Mouse (Mus musculus): ENCODE data around the gene Olfr411. TPM values are rescaled to one million over a fixed set of nuclear protein-coding genes. Genes with fewer than 3 reads are reported as not detected.

The Olfr411 gene
- polyA plus RNA-seq, 1 experiment from 2014 or later, result not detected

DNA sequence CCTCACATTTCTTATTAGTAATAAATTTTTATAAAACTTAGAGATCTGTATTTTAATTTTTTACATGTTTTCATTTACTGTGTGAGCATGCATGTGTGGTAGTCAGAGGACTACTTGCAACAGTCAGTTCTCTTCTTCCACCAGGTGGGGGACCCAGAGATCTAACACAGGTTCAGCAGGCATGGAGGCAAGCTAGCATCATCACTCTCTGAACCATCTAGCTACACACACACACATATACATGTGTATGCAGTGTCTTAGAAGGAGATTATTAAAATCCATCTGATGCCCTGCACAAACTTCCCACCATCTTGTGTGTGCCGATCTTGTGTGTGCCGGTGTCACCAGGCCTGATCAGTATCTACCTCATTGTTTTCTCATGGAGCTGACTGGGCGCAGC is 24.4 kb upstream of the Olfr411 start:
- 85% methylated on average over 3 of the region's 3 CpGs for WGBS
- H3K4me2 ChIP-seq (ENCODE audit: low read length), result no peak overlapping the region

DNA sequence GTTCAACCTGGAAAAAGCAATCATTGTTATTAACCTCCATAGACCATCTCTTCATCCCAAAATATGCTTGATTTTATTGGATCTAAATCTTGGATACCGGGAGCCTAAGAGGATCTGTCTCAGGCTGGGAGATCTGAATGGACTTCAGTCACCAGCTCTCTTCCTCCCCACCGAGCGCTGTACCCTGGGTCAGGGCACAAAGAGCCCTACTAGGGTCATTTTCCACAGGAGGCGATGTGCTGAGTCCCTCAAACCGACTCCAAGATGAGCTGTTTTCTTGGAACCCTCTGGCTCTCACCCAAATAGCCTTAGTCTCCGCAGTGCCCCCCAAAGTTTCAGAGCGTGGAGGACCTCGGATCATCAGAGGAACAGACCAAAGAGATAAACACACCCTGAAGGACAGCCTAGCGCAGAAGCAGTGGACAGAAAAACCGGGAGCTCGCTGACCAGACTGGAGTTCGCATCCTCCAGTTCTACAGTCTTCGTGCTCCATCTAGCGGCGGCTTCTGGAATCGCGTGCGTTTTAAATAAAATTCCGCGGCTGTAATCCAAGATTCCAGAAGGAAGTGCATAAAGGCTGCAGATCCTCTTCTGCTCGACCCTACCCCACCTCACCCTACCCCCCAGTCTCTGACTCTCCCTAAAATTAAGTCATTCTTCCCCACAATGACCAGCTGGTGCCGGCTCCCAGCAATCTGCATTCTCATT is 19.1 kb upstream of the Olfr411 start:
- peak; percentile 64; the same call in 1 of the 2 replicates for ATAC-seq
- H3K27ac ChIP-seq (ENCODE audit: low read length), result no peak overlapping the region
- 10% methylated on average over 22 of the region's 22 CpGs for WGBS
- no peaks in the 10 kb centered on the region for H3K36me3 ChIP-seq (ENCODE audit: control insufficient read depth, insufficient read depth, low read length)
- H3K4me3 ChIP-seq (ENCODE audit: low read depth, low read length), result no peak overlapping the region
- peaks cover 4% of the 10 kb centered on the region for H3K27me3 ChIP-seq (ENCODE audit: control insufficient read depth, insufficient read depth, low read depth, low read length)
- peak overlapping the region; percentile 14; the same call in 1 of the 2 replicates for H3K4me2 ChIP-seq (ENCODE audit: low read length)
- H3K9ac ChIP-seq (ENCODE audit: low read depth, low read length), result no peak overlapping the region
- H3K4me1 ChIP-seq (ENCODE audit: control insufficient read depth, insufficient read depth, low read length), result no peaks in the 10 kb centered on the region
- no peaks in the 10 kb centered on the region for H3K9me3 ChIP-seq (replicated peaks; ENCODE audit: control insufficient read depth, low read length, poor library complexity, severe bottlenecking)

More for the DNA sequence above, 24.4 kb upstream of the Olfr411 start:
- Histone ChIP-seq H3K36me3 (ENCODE audit: control insufficient read depth, insufficient read depth, low read length) (no peaks in the 10 kb centered on the region), H3K4me1 (ENCODE audit: control insufficient read depth, insufficient read depth, low read length) (no peaks in the 10 kb centered on the region), H3K9ac (ENCODE audit: low read depth, low read length) (no peak overlapping the region), H3K9me3 (replicated peaks; ENCODE audit: control insufficient read depth, low read length, poor library complexity, severe bottlenecking) (no peaks in the 10 kb centered on the region), H3K27ac (ENCODE audit: low read length) (no peak overlapping the region), H3K27me3 (ENCODE audit: control insufficient read depth, insufficient read depth, low read depth, low read length) (no peaks in the 10 kb centered on the region), H3K4me3 (ENCODE audit: low read depth, low read length) (no peak overlapping the region)
- peak; percentile 89 for ATAC-seq

DNA sequence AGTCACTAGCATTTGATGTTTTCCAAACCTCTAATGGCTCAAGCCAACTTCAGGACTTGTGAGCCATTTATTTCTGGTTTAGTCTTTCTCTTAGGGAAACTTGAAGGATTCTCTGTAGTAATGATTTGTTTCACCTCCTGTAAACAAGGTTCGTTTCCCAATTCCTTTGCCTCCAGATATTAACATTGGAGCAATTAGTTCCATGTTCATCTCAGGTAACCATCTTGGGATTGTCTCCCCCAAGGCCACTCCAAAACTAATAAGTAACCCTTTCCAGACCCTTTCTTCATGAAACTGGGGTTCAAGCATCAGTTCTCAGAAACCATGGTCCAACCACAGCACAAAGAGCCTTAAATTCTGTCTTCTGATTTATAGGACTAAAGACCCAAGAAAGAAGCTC is 9.3 kb upstream of the Olfr411 start, which contains the start of gene Olfr412:
Gene Olfr412, plus strand, starts transcription at position 301 of the 400 bp plus-strand sequence.
- Histone ChIP-seq H3K27me3 (ENCODE audit: control insufficient read depth, insufficient read depth, low read depth, low read length) (no peaks in the 10 kb centered on the region), H3K27ac (ENCODE audit: low read length) (no peak within 1 kb of the TSS), H3K4me1 (ENCODE audit: control insufficient read depth, insufficient read depth, low read length) (no peaks in the 10 kb centered on the region), H3K36me3 (ENCODE audit: control insufficient read depth, insufficient read depth, low read length) (no peaks in the 10 kb centered on the region), H3K4me3 (ENCODE audit: low read depth, low read length) (no peak within 1 kb of the TSS), H3K9ac (ENCODE audit: low read depth, low read length) (no peak within 1 kb of the TSS), H3K4me2 (ENCODE audit: low read length) (no peak within 1 kb of the TSS), H3K9me3 (replicated peaks; ENCODE audit: control insufficient read depth, low read length, poor library complexity, severe bottlenecking) (peaks cover 6% of the 10 kb centered on the region)
- ATAC-seq, result no peak
- WGBS, result 88% methylated on average over 1 of the region's 1 CpGs

DNA sequence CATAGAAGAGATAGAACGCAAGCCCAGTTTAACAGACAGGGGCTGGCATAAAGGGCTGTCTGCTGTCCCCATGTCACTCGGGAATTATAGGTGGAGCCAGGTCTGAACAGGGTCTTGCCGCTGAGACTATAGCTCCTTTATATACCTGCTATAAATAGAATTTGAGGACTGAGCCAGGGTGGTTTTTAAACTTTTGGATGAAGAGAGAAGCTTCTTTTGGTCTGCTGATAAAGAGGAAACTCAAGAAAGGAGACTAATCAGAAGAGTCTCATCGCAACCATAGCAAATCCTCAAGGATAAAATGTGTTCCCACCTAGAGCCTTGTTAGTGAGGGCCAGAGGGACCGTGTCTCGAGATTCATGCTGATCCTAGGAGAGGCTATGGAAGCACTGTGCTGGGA is 14.5 kb downstream of the Olfr411 start, which contains the start of gene Olfr410:
Gene Olfr410, minus strand, starts transcription at position 101 of the 400 bp plus-strand sequence.
- Histone ChIP-seq H3K27ac (ENCODE audit: low read length) (no peak within 1 kb of the TSS), H3K4me3 (ENCODE audit: low read depth, low read length) (no peak within 1 kb of the TSS), H3K4me2 (ENCODE audit: low read length) (no peak within 1 kb of the TSS), H3K36me3 (ENCODE audit: control insufficient read depth, insufficient read depth, low read length) (no peaks in the 10 kb centered on the region), H3K27me3 (ENCODE audit: control insufficient read depth, insufficient read depth, low read depth, low read length) (no peaks in the 10 kb centered on the region), H3K9ac (ENCODE audit: low read depth, low read length) (no peak within 1 kb of the TSS), H3K9me3 (replicated peaks; ENCODE audit: control insufficient read depth, low read length, poor library complexity, severe bottlenecking) (no peaks in the 10 kb centered on the region), H3K4me1 (ENCODE audit: control insufficient read depth, insufficient read depth, low read length) (no peaks in the 10 kb centered on the region)
- 87% methylated on average over 6 of the region's 6 CpGs for WGBS
- ATAC-seq, result no peak

DNA sequence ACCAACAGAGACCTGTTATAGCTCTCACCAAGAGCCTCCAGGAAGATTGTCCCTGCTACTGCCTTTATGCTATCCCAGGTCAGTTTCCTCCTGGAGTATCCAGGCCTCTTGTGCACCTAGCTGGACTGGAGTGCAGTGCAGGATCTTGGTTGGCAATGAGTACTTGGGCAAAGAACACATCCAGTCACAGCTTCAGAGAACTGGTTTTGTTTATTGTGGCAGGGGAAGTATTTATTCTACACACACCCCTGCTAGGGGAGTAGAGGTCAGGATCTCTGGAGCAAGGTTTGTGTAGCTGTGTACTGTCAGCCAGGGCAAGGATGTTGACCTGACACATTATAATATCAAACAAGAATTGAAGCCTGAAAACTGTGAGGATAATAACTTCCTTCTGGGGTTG is 23.7 kb downstream of the Olfr411 start:
- Histone ChIP-seq H3K4me3 (ENCODE audit: low read depth, low read length) (no peak overlapping the region), H3K4me1 (ENCODE audit: control insufficient read depth, insufficient read depth, low read length) (no peaks in the 10 kb centered on the region), H3K27ac (ENCODE audit: low read length) (no peak overlapping the region), H3K9me3 (replicated peaks; ENCODE audit: control insufficient read depth, low read length, poor library complexity, severe bottlenecking) (no peaks in the 10 kb centered on the region), H3K27me3 (ENCODE audit: control insufficient read depth, insufficient read depth, low read depth, low read length) (no peaks in the 10 kb centered on the region), H3K4me2 (ENCODE audit: low read length) (no peak overlapping the region), H3K9ac (ENCODE audit: low read depth, low read length) (no peak overlapping the region), H3K36me3 (ENCODE audit: control insufficient read depth, insufficient read depth, low read length) (no peaks in the 10 kb centered on the region)
- ATAC-seq, result no peak

DNA sequence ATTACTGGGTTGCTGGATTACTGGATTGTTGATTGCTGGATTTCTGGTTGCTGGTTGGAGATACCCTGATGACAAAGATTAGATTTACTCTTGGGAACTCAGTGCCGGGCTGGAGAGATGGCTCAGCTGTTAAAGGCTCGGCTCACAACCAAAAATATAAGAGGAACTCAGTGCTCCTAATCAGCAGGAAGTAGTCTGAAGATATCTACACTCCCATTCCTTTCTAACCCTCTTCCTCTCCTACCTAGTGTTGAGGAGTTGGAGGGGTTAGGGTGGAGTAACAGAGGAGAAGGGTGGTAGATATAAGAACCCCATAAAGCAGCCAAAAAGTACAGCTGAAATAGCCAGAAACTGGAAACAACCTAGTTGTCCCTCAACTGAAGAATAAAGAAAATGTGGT is 26.4 kb downstream of the Olfr411 start:
- ATAC-seq, result no peak
- H3K9ac ChIP-seq (ENCODE audit: low read depth, low read length), result no peak overlapping the region
- H3K36me3 ChIP-seq (ENCODE audit: control insufficient read depth, insufficient read depth, low read length), result no peaks in the 10 kb centered on the region
- no peaks in the 10 kb centered on the region for H3K27me3 ChIP-seq (ENCODE audit: control insufficient read depth, insufficient read depth, low read depth, low read length)
- no peak overlapping the region for H3K4me3 ChIP-seq (ENCODE audit: low read depth, low read length)
- no peak overlapping the region for H3K4me2 ChIP-seq (ENCODE audit: low read length)
- H3K4me1 ChIP-seq (ENCODE audit: control insufficient read depth, insufficient read depth, low read length), result no peaks in the 10 kb centered on the region
- 82% methylated on average over 2 of the region's 2 CpGs for WGBS
- H3K27ac ChIP-seq (ENCODE audit: low read length), result no peak overlapping the region
- no peaks in the 10 kb centered on the region for H3K9me3 ChIP-seq (replicated peaks; ENCODE audit: control insufficient read depth, low read length, poor library complexity, severe bottlenecking)

Other genes starting within 250 kb of the Olfr411 start
- not detected in 2 replicates for gene Olfr401, start 238.9 kb downstream of the Olfr411 start, polyA plus RNA-seq (2015; fragmentation: Nextera tagmentation; extraction: Ambion mirVana)
- not detected in 2 replicates for gene Olfr402, start 199.1 kb downstream of the Olfr411 start, polyA plus RNA-seq (2015; fragmentation: Nextera tagmentation; extraction: Ambion mirVana)
- gene Olfr403, start 166.4 kb downstream of the Olfr411 start, polyA plus RNA-seq (2015; fragmentation: Nextera tagmentation; extraction: Ambion mirVana), result not detected in 2 replicates
- not detected in 2 replicates for gene Olfr43, start 141.3 kb downstream of the Olfr411 start, polyA plus RNA-seq (2015; fragmentation: Nextera tagmentation; extraction: Ambion mirVana)
- gene Olfr406, start 92.8 kb downstream of the Olfr411 start, polyA plus RNA-seq (2015; fragmentation: Nextera tagmentation; extraction: Ambion mirVana), result not detected in 2 replicates
- gene Olfr59, start 68.9 kb downstream of the Olfr411 start, polyA plus RNA-seq (2015; fragmentation: Nextera tagmentation; extraction: Ambion mirVana), result not detected in 2 replicates
- not detected in 2 replicates for gene Olfr410, start 14.6 kb downstream of the Olfr411 start, polyA plus RNA-seq (2015; fragmentation: Nextera tagmentation; extraction: Ambion mirVana)
- not detected in 2 replicates for gene Olfr412, start 9.4 kb upstream of the Olfr411 start, polyA plus RNA-seq (2015; fragmentation: Nextera tagmentation; extraction: Ambion mirVana)

Data from midbrain, embryonic 16.5 days (tissue).